Mouse (Mus musculus): ENCODE measurements around the gene Slco1c1. TPM values are rescaled to one million over a fixed set of nuclear protein-coding genes. Genes with fewer than 3 reads are reported as not detected.

Slco1c1 gene
- polyA plus RNA-seq (2014; fragmentation: Nextera tagmentation; extraction: Ambion mirVana) = 0.18 TPM in 1 of 2 replicates, not detected in the other

DNA sequence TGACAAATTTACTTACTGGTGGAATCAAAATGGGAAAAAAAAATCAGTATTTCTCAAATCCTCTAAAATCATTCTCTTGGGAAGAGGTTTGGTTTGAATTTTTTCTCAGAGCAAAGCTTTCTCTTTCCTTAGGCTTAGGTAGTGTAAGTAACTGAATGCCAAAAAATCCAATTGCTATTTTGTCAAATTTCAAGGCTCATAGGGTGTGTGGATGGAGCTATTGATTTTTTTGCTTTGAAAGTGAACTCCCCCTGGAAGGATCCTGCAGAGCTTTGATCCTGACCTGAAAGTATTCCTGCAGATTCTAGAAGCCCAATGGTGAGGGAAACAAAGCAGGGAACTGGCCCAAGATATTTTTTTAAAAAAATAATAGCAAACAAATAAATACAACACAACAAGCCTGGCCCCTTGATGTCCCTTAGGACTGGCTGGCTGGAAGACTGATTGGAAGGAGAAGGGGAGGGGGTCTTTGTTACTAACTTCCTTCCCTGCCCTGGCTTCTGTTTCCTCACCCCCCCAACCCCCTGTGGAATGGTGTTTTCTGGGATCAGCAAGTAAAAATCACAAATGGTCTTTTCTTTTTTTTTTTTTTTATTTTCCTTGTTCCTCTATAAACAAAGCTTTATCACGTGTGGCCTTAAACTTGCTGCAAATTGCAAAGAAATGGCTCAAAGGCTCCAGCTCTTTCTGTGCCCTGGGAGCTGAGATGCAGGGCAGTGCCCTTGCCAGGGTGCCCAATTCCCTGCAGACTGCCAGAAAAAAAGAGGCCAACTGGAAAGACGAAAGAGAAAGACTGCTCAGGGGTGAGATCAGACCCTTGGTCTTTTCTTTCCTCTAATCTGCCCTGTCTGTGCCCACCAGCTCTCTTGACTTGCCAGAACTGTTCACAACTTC, at the start of gene Slco1c1:
TSS of gene Slco1c1 (plus strand) at position 622 of the 894 bp plus-strand sequence.
- H3K4me2 ChIP-seq = no peak within 1 kb of the TSS
- ATAC-seq (ENCODE audit: insufficient read depth) (no peak), DNase-seq (no peak)
- no peaks in the 10 kb centered on the region for H3K36me3 ChIP-seq (ENCODE audit: insufficient read depth)
- no peaks in the 10 kb centered on the region for H3K9me3 ChIP-seq (ENCODE audit: low read depth, low read length)
- H3K27me3 ChIP-seq (ENCODE audit: insufficient read depth, low read length) = no peaks in the 10 kb centered on the region
- TF ChIP-seq CTCF (IDR thresholded peaks at IDR 0.05; ENCODE audit: low read depth) = no peak
- H3K4me1 ChIP-seq (ENCODE audit: insufficient read depth) = no peaks in the 10 kb centered on the region
- H3K27ac ChIP-seq (ENCODE audit: low read depth) = no peak within 1 kb of the TSS
- H3K9ac ChIP-seq = no peak within 1 kb of the TSS
- no peak within 1 kb of the TSS for H3K4me3 ChIP-seq (ENCODE audit: low read depth, low read length)
- 32% methylated on average over 2 of the region's 2 CpGs for WGBS

DNA sequence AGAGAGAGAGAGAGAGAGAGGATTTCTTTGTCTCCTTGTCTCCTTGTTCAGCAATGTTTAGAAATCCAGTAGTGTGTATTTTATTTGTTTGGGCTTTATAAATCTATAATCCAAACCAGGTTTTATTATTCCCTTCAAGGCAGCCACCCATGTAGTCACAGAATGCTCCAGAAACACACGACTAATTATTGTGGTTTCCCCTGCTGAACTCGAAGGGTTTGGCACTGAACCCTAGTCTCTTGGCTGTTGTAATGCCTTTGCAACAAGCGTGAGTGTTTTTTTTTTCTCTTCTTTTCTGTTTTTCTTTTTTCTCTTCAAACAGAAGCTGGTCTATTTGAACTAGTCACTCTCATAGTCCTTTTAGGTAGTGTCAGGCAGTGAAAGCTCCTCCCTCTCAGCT, 49.5 kb upstream of the Slco1c1 start:
- 30% methylated on average over 3 of the region's 3 CpGs for WGBS
- Histone ChIP-seq H3K36me3 (ENCODE audit: insufficient read depth) (0 out of 2 replicates have a peak, but pooled peaks cover 8% of the 10 kb centered on the region), H3K9me3 (ENCODE audit: low read depth, low read length) (no peaks in the 10 kb centered on the region), H3K4me2 (no peak overlapping the region), H3K9ac (no peak overlapping the region), H3K27me3 (ENCODE audit: insufficient read depth, low read length) (no peaks in the 10 kb centered on the region), H3K4me3 (ENCODE audit: low read depth, low read length) (no peak overlapping the region), H3K4me1 (ENCODE audit: insufficient read depth) (no peaks in the 10 kb centered on the region), H3K27ac (ENCODE audit: low read depth) (no peak overlapping the region)
- peak; percentile 41 for DNase-seq
- ATAC-seq (ENCODE audit: insufficient read depth) = no peak
- no peak for TF ChIP-seq CTCF (IDR thresholded peaks at IDR 0.05; ENCODE audit: low read depth)

DNA sequence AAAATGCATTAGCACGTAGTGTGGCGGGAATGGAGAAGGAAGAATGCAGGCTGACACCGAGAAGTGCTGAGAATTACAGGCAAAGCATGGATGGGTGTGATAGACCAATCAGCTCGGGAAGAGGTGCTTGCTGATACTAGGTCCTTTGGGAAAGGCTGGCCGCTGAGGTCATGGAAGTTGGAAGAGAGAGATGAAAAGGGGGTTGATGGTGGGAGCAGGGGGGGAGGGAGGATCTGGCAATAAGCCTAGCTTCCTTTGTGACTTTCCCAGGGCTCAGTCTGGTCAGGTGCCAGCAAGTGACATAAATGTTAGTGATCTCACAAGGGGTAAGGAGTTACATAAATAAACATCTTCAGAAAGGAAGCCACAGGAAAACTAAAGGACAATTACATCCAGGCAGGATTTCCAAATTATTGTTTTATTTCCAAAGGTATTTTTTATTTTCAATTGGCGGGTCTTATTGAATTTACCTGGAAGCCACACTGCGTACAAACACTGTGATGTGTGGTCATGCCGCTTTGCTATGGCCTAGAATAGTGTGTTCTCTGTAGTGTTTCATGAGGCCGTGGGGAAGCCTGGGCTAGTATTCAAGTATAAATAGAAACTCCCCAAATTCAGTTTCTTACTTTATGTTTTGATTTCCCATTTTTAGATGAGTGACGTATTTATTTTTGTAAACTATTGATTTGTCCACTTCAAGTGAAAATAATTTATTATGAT, 38.7 kb upstream of the Slco1c1 start:
- WGBS = 42% methylated on average over 10 of the region's 10 CpGs
- no peak overlapping the region for H3K9ac ChIP-seq
- TF ChIP-seq CTCF (IDR thresholded peaks at IDR 0.05; ENCODE audit: low read depth) = no peak
- H3K27me3 ChIP-seq (ENCODE audit: insufficient read depth, low read length) = no peaks in the 10 kb centered on the region
- H3K9me3 ChIP-seq (ENCODE audit: low read depth, low read length) = no peaks in the 10 kb centered on the region
- no peak overlapping the region for H3K4me2 ChIP-seq
- peaks cover 6% of the 10 kb centered on the region; the same call in 1 of the 2 replicates for H3K4me1 ChIP-seq (ENCODE audit: insufficient read depth)
- H3K4me3 ChIP-seq (ENCODE audit: low read depth, low read length) = no peak overlapping the region
- DNase-seq (peak; percentile 91), ATAC-seq (ENCODE audit: insufficient read depth) (peak; percentile 82)
- no peaks in the 10 kb centered on the region for H3K36me3 ChIP-seq (ENCODE audit: insufficient read depth)
- 0 out of 2 replicates have a peak overlapping the region, but pooled peaks have one; percentile 12 for H3K27ac ChIP-seq (ENCODE audit: low read depth)

DNA sequence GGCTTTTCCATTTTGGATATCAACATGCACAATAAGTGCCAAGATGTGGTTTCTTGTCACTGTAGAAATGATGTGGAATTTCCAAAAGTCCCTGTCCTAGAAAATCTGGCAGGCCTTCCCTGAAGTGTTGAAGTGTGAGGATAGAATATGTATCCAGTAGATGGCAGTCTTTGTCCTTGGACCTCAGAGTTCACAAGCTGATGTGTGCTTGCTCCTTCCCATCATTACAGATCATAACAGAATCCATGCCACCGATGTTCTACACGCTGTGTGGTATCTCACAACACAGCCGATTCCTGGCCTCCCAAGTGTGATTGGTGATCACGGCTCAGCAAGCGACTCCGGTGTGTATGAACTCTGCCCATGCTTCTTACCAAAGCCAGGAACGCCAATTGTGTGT, 36.9 kb upstream of the Slco1c1 start:
- Histone ChIP-seq H3K4me2 (no peak overlapping the region), H3K9ac (no peak overlapping the region), H3K27ac (ENCODE audit: low read depth) (no peak overlapping the region), H3K9me3 (ENCODE audit: low read depth, low read length) (no peaks in the 10 kb centered on the region), H3K4me3 (ENCODE audit: low read depth, low read length) (no peak overlapping the region), H3K36me3 (ENCODE audit: insufficient read depth) (no peaks in the 10 kb centered on the region), H3K4me1 (ENCODE audit: insufficient read depth) (peaks cover 6% of the 10 kb centered on the region; the same call in 1 of the 2 replicates), H3K27me3 (ENCODE audit: insufficient read depth, low read length) (no peaks in the 10 kb centered on the region)
- peak; percentile 65 for TF ChIP-seq CTCF (IDR thresholded peaks at IDR 0.05; ENCODE audit: low read depth)
- 64% methylated on average over 7 of the region's 7 CpGs for WGBS
- DNase-seq (peak; percentile 81), ATAC-seq (ENCODE audit: insufficient read depth) (peak; percentile 52; the same call in 1 of the 2 replicates)

DNA sequence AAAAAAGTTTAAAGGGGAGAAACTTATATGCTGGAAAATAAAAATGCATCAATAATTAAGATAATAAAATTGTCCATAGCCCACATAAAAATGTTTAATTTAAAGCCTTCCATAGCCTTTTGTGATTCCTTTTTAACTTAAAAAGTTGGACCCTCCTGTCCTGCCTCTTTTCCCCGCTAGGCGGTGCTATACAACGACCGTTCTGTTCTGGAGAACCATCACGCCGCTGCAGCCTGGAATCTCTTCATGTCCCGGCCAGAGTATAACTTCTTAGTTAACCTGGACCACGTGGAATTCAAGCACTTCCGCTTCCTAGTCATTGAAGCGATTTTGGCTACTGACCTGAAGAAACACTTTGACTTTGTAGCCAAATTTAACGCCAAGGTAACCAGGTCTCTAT, 35.5 kb upstream of the Slco1c1 start:
- TF ChIP-seq CTCF (IDR thresholded peaks at IDR 0.05; ENCODE audit: low read depth) = peak; percentile 77
- DNase-seq (peak; percentile 88), ATAC-seq (ENCODE audit: insufficient read depth) (no peak)
- Histone ChIP-seq H3K27ac (ENCODE audit: low read depth) (no peak overlapping the region), H3K4me2 (no peak overlapping the region), H3K9me3 (ENCODE audit: low read depth, low read length) (no peaks in the 10 kb centered on the region), H3K9ac (no peak overlapping the region), H3K36me3 (ENCODE audit: insufficient read depth) (no peaks in the 10 kb centered on the region), H3K4me3 (ENCODE audit: low read depth, low read length) (no peak overlapping the region), H3K4me1 (ENCODE audit: insufficient read depth) (peaks cover 6% of the 10 kb centered on the region; the same call in 1 of the 2 replicates), H3K27me3 (ENCODE audit: insufficient read depth, low read length) (no peaks in the 10 kb centered on the region)
- 18% methylated on average over 11 of the region's 11 CpGs for WGBS

DNA sequence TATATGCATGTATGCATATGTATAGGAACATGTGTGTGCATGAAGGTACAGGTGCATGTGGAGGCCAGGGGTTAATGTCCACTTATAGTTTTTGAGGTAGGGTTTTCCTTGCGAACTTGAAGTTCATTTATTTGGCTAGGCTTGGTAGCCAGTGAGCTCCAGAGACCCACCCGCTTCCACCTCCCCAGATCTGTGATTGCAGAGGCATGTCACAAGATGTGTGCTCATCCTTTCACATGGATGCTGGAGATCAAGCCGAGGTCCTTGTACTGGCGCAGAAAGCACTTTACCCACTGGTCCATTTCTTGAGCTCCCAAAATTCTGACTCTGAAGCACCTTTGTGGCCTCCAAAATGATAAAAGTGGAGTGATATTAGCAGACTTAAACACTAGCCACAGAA, 29.3 kb upstream of the Slco1c1 start:
- ATAC-seq (ENCODE audit: insufficient read depth) (no peak), DNase-seq (no peak)
- Histone ChIP-seq H3K36me3 (ENCODE audit: insufficient read depth) (0 out of 2 replicates have a peak, but pooled peaks cover 7% of the 10 kb centered on the region), H3K27ac (ENCODE audit: low read depth) (no peak overlapping the region), H3K27me3 (ENCODE audit: insufficient read depth, low read length) (no peaks in the 10 kb centered on the region), H3K9me3 (ENCODE audit: low read depth, low read length) (no peaks in the 10 kb centered on the region), H3K4me1 (ENCODE audit: insufficient read depth) (no peaks in the 10 kb centered on the region), H3K9ac (no peak overlapping the region), H3K4me3 (ENCODE audit: low read depth, low read length) (no peak overlapping the region), H3K4me2 (no peak overlapping the region)
- no peak for TF ChIP-seq CTCF (IDR thresholded peaks at IDR 0.05; ENCODE audit: low read depth)
- 75% methylated on average over 4 of the region's 4 CpGs for WGBS
